Mouse (Mus musculus): Measurements from ENCODE around the gene Clcn1.

The Clcn1 gene

GRCm38 (mm10) chr6:42309816-42310378 is 23.4 kb downstream of the Clcn1 start:
- no peak for DNase-seq (ENCODE audit: low read depth)

GRCm38 (mm10) chr6:42310427-42311053 is 24.1 kb downstream of the Clcn1 start:
- DNase-seq (ENCODE audit: low read depth) = no peak

- DNase-seq (ENCODE audit: low read depth) = no peak
Measured at GRCm38 (mm10) chr6:42318293-42318692, 31.8 kb downstream of the Clcn1 start.

DNA sequence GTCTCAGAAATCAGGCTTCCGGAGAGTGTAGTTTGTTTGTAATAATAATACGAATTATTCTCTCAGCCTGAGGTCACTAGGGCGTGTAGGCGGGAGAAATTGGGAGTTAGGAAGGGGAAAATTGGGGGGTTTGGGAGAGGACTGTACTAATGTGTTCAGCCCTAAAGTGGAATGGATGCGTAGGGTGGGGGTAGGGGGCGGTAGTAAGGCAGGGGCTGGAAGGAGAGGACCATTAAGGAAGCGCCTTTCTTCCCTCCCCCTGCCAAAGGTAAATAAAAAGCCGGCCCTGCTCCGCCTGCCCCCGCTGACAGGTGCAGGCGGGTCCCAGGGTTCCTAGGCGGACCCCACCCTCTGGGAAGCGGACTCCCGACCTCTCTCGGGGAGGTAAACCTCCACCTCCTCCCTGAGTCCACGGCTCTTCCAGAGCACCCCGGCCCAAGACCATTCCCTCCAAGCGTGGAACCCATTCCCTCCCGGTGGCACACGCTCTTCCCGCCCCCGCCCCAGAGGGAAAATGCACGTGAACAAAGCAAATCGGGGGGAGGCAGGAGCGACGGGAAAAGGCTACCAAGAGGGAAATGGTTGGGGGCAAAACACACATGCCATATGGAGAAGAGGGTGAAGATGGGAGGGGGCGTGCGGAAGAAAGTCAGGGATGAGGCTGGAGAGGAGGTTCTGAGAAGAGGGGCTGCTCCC is 37.0 kb downstream of the Clcn1 start:
- DNase-seq (ENCODE audit: low read depth) = peak; percentile 12

DNA sequence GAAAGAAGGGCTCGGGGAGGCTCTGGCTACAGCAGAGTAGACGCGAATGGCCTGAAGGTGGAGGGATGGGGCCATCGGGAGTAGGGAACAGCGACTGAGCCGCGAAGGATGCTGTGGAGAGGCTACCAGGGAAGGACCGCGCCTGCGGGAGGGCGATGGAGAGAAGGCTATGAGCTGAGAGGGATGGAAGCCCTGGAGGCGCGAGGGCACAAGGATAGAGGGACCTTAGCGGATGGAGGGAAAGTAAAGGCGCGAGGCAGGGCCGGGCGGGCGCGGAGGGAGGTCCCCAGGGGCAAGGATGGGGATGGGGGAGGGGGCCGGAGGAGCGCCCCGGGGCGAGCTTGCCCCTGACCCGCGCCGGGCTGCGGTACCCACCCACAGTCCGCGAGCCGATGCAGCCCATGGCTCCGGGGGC is 37.6 kb downstream of the Clcn1 start:
- peak; percentile 39 for DNase-seq (ENCODE audit: low read depth)

- peak; percentile 61 for DNase-seq (ENCODE audit: low read depth)
Measured at GRCm38 (mm10) chr6:42324482-42325267, 38.2 kb downstream of the Clcn1 start, which contains the start of gene Fam131b. Fam131b (minus strand) TSS chr6:42324643.

DNA sequence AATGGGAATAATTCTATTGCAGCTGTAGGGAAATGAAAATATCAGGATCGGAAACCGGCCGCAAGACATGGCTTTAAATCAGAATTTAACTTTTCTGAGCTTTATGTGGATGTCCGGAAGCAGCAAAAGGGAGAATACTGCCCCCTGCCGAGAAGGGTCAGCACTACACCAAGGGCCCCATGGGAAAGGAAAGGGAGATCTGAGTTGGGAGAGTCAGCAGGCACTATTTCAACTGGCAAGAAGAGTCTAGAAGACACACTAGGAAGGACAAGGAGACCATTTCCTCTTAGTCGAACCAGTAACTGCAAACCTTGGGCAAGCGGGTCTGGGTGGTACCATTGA is 38.8 kb downstream of the Clcn1 start:
- peak; percentile 88 for DNase-seq (ENCODE audit: low read depth)

GRCm38 (mm10) chr6:42326509-42326908 is 40.0 kb downstream of the Clcn1 start:
- DNase-seq (ENCODE audit: low read depth) = no peak

- DNase-seq (ENCODE audit: low read depth) = no peak
Measured at GRCm38 (mm10) chr6:42328757-42329156, 42.3 kb downstream of the Clcn1 start.

- no peak for DNase-seq (ENCODE audit: low read depth)
Measured at GRCm38 (mm10) chr6:42330216-42330615, 43.7 kb downstream of the Clcn1 start.

- no peak for DNase-seq (ENCODE audit: low read depth)
Measured at GRCm38 (mm10) chr6:42330946-42331345, 44.5 kb downstream of the Clcn1 start.

GRCm38 (mm10) chr6:42339189-42339588 is 52.7 kb downstream of the Clcn1 start:
- no peak for DNase-seq (ENCODE audit: low read depth)

DNA sequence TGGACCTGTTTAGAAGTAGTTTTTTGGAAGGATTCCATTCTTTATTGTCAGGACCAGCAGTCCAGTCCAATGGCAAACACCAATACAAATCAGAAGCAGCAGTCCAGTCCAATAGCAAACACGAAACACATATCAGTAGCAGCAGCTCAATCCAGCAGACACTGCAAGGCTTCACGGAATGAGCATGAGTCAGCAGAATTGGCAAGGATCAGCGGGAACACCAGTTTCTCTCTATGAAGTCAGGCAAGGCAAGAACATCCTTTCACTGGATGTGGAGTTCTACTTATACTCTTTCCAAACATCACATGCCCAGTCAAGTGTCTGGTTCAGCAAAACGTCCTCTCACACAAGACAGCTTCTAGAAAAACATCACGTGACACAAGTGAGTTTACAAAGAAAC is 53.5 kb downstream of the Clcn1 start:
- DNase-seq (ENCODE audit: low read depth) = no peak

DNA sequence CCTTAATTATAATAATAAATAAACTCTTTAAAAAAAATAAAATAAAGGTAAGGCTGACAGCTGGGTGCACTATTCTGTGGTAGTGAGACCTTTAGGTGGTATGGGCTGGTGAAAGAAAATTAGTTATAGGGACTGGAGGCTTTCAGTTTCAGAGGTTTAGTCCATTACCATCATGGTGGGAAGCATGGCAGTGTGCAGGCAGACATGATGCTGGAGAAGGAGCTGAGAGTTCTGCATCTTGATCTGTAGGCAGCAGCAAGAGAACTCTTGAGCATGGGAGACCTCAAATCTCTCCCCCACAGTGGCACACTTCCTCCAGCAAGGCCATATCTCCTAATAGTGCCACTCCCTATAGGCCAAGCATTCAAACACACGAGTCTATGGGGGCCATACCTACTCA is 55.7 kb downstream of the Clcn1 start:
- no peak for DNase-seq (ENCODE audit: low read depth)

- peak; percentile 46 for DNase-seq (ENCODE audit: low read depth)
Measured at GRCm38 (mm10) chr6:42343361-42344120, 57.1 kb downstream of the Clcn1 start.

- no peak for DNase-seq (ENCODE audit: low read depth)
Measured at GRCm38 (mm10) chr6:42344255-42344654, 57.8 kb downstream of the Clcn1 start.

DNA sequence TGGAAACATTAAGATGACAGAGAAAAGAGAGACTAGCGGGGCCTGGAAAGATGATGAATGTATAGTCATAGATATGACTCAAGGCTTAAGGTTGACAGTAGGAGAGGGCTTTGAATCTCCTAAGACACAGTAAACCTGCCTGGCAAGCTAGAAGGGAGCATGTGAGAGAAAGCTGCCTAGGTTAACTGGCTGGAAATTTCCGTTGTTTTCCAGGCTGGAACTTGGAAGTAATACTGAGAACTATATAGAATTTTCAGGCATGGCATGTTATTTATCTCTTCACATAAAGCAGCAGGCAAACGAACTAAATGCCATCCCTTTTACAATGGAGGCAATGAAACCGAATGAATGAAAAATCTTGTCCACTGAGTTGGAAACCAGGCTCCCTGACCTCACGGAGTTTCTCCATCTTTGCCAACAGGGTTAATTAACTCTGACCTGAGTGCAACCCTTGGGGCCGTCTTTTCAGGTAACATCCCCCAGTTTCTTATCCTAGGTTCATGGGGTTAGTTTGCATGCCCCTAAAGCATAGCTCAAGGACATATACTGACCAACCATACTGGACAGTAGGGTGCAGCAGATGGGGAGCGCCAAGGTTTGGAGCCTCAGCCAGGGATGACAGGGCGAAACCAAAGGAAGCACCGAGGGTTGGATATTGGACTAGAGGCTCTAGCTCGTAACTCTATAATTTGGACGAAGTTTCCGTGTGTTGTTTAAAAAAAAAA is 62.0 kb downstream of the Clcn1 start:
- DNase-seq (ENCODE audit: low read depth) = peak; percentile 11

- DNase-seq (ENCODE audit: low read depth) = peak; percentile 79
Measured at GRCm38 (mm10) chr6:42349006-42349425, 62.5 kb downstream of the Clcn1 start.

DNA sequence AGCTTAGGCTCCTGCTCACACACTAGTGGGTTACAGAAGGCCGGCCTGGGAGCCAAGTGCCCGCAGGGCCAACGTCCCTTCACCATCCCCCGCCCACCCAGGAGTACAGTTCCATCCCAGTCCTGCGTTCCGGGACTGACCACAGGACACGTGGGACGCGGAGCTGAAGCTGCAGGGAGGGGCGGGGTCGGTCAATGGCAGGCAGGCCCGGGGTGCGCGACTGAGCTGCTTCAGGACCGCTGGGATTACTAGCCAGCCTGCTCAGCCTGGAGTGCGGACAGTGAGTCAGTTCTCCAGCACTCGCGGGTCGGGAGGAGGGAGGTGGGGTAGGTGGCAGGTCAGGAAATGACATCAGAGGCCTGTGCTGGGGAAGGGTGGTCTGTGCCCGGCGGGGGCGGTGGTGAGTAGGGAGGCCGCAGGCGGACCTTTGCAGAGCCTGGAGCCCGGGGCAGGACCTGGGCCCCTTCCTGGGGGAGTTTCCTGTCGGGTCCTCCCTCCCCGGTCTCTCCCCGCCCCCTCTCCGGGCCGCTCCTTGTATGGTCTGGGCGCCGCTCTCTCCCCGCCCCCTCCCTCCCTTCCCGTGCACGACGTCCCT is 63.0 kb downstream of the Clcn1 start, which contains the start of gene Zyx:
Gene Zyx (plus strand): TSS at position 205 of the 595 bp plus-strand sequence.
- DNase-seq (ENCODE audit: low read depth) = peak; percentile 91
